Mouse (Mus musculus): Measurements from ENCODE around the gene Hist2h2ac. TPM values are rescaled to one million over a fixed set of nuclear protein-coding genes. Genes with fewer than 3 reads are reported as not detected.

The Hist2h2ac gene
- polyA plus RNA-seq, 1 experiment from 2014 or later, result 10.8 TPM

GRCm38 (mm10) chr3:96262216-96262875, 41.7 kb upstream of the Hist2h2ac start:
- ATAC-seq (replicated peaks; ENCODE audit: low FRiP score), result peak; percentile 81
- 1% methylated on average over 19 of the region's 19 CpGs for WGBS
- peak overlapping the region; percentile 71 for H3K9ac ChIP-seq
- peak overlapping the region; percentile 81 for H3K4me2 ChIP-seq
- peak overlapping the region; percentile 61 for H3K4me3 ChIP-seq (replicated peaks)
- H3K9me3 ChIP-seq (replicated peaks), result no peaks in the 10 kb centered on the region
- H3K27me3 ChIP-seq, result no peaks in the 10 kb centered on the region
- peaks cover 36% of the 10 kb centered on the region for H3K4me1 ChIP-seq
- peak overlapping the region; percentile 99 for H3K27ac ChIP-seq
- no peaks in the 10 kb centered on the region for H3K36me3 ChIP-seq

GRCm38 (mm10) chr3:96261623-96262022, 40.9 kb upstream of the Hist2h2ac start:
- peaks cover 30% of the 10 kb centered on the region for H3K4me1 ChIP-seq
- H3K9me3 ChIP-seq (replicated peaks), result no peaks in the 10 kb centered on the region
- WGBS, result 54% methylated on average over 3 of the region's 3 CpGs
- H3K36me3 ChIP-seq, result no peaks in the 10 kb centered on the region
- peak overlapping the region; percentile 61 for H3K4me3 ChIP-seq (replicated peaks)
- peak overlapping the region; percentile 71 for H3K9ac ChIP-seq
- peak overlapping the region; percentile 81 for H3K4me2 ChIP-seq
- no peak for ATAC-seq (replicated peaks; ENCODE audit: low FRiP score)
- peak overlapping the region; percentile 99 for H3K27ac ChIP-seq
- H3K27me3 ChIP-seq, result no peaks in the 10 kb centered on the region

DNA sequence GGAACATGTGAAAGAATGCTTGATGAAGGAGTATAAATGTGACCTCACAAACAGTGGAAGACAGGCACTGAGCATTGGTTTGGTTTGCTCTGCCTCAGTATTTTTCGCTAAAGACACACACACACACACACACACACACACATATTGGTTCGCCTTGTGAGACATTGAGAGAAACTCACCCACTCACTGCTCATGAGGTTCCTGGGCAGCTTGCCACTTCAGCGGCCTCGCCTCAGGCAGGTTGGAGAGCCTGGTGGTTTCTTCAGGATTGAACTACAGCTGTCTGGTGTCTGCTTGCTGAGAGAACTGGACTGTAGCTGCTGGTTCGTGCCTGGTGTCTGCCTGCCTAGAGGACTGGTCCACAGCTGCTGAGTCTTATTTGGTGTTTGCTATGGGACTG, 39.5 kb upstream of the Hist2h2ac start:
- ATAC-seq (replicated peaks; ENCODE audit: low FRiP score), result no peak
- 83% methylated on average over 5 of the region's 5 CpGs for WGBS
- H3K36me3 ChIP-seq, result no peaks in the 10 kb centered on the region

GRCm38 (mm10) chr3:96257190-96257589, 36.5 kb upstream of the Hist2h2ac start:
- no peak overlapping the region for H3K4me2 ChIP-seq
- peaks cover 19% of the 10 kb centered on the region for H3K4me1 ChIP-seq
- no peaks in the 10 kb centered on the region for H3K36me3 ChIP-seq
- 83% methylated on average over 3 of the region's 3 CpGs for WGBS
- H3K27ac ChIP-seq, result no peak overlapping the region
- no peak for ATAC-seq (replicated peaks; ENCODE audit: low FRiP score)
- no peaks in the 10 kb centered on the region for H3K9me3 ChIP-seq (replicated peaks)
- H3K4me3 ChIP-seq (replicated peaks), result no peak overlapping the region
- no peaks in the 10 kb centered on the region for H3K27me3 ChIP-seq
- no peak overlapping the region for H3K9ac ChIP-seq

More for the DNA sequence above, 39.5 kb upstream of the Hist2h2ac start:
- H3K27ac ChIP-seq, result no peak overlapping the region
- no peak overlapping the region for H3K9ac ChIP-seq
- no peak overlapping the region for H3K4me3 ChIP-seq (replicated peaks)
- H3K27me3 ChIP-seq, result no peaks in the 10 kb centered on the region
- H3K4me2 ChIP-seq, result no peak overlapping the region
- peaks cover 35% of the 10 kb centered on the region for H3K4me1 ChIP-seq
- no peaks in the 10 kb centered on the region for H3K9me3 ChIP-seq (replicated peaks)

DNA sequence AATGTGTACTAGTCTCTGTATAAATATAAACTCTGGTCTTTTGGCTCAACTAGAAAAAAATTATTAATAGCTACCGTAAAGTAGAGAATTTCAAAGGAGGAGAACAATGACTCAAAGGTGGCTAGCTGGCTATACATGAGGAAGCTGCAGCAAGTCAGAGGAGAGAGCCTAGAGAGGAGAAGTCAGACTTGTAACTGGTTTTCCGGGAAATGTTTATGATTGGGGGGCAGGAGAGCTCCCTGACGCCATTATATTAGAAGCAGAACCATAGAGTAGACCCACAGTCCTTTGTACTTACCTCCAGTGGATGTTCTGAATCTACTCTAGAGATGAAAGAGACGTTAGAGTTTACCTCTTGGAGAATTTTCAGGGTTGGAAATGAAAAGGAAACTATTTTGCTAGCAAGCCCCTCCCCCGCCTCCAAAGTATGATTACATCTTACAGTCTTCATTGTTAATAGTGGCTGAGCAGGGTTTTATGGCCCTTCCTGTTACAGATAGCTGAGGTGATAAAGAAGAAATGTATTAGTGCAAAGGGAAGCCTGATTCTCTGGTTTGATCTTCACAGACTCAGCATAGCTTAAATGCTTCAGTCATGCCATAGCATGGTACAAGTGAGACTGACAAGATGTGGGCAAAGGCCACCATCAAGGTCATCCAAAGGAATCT, 35.4 kb upstream of the Hist2h2ac start:
- WGBS, result 62% methylated on average over 5 of the region's 5 CpGs
- H3K4me2 ChIP-seq, result 0 out of 2 replicates have a peak overlapping the region, but pooled peaks have one; percentile 2

GRCm38 (mm10) chr3:96254683-96255355, 34.1 kb upstream of the Hist2h2ac start:
- Histone ChIP-seq H3K4me2 (no peak overlapping the region), H3K9ac (no peak overlapping the region), H3K36me3 (no peaks in the 10 kb centered on the region), H3K9me3 (replicated peaks) (no peaks in the 10 kb centered on the region), H3K4me3 (replicated peaks) (no peak overlapping the region), H3K27me3 (no peaks in the 10 kb centered on the region), H3K27ac (no peak overlapping the region), H3K4me1 (peaks cover 15% of the 10 kb centered on the region)
- 69% methylated on average over 10 of the region's 10 CpGs for WGBS
- no peak for ATAC-seq (replicated peaks; ENCODE audit: low FRiP score)

More for the DNA sequence above, 35.4 kb upstream of the Hist2h2ac start:
- no peak for ATAC-seq (replicated peaks; ENCODE audit: low FRiP score)
- no peaks in the 10 kb centered on the region for H3K36me3 ChIP-seq
- H3K27me3 ChIP-seq, result no peaks in the 10 kb centered on the region
- H3K9ac ChIP-seq, result no peak overlapping the region
- H3K27ac ChIP-seq, result no peak overlapping the region; the same call in 1 of the 2 replicates
- H3K9me3 ChIP-seq (replicated peaks), result no peaks in the 10 kb centered on the region
- H3K4me3 ChIP-seq (replicated peaks), result no peak overlapping the region
- H3K4me1 ChIP-seq, result peaks cover 9% of the 10 kb centered on the region

- Histone ChIP-seq H3K27me3 (no peaks in the 10 kb centered on the region), H3K4me3 (replicated peaks) (no peak overlapping the region), H3K27ac (no peak overlapping the region), H3K36me3 (no peaks in the 10 kb centered on the region), H3K4me1 (peaks cover 38% of the 10 kb centered on the region), H3K9me3 (replicated peaks) (no peaks in the 10 kb centered on the region), H3K9ac (no peak overlapping the region), H3K4me2 (no peak overlapping the region)
- 85% methylated on average over 3 of the region's 3 CpGs for WGBS
- no peak for ATAC-seq (replicated peaks; ENCODE audit: low FRiP score)
Observed at GRCm38 (mm10) chr3:96251787-96252186, 31.1 kb upstream of the Hist2h2ac start.

DNA sequence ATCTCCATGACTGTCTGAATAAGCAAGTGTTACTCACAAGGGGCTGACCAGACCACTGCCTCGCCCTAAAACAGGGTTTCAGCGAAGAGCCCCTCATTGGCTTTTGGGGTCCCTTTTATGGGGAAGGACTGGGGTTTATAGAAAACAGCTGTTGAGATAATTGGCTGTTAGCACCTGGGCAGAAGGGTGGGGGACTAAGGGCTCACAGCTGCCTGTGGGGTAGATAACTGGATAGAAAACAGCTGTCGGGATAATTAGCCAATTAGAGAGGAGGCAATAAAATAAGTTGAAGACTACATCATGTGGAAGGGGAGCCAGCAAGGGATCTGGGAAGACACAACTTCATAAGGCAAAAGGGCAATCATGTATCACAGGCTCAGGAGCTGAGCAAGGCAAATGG, 30.2 kb upstream of the Hist2h2ac start:
- Histone ChIP-seq H3K36me3 (no peaks in the 10 kb centered on the region), H3K4me2 (no peak overlapping the region), H3K4me1 (peaks cover 35% of the 10 kb centered on the region), H3K4me3 (replicated peaks) (no peak overlapping the region), H3K9me3 (replicated peaks) (no peaks in the 10 kb centered on the region), H3K9ac (no peak overlapping the region), H3K27ac (peak overlapping the region; percentile 23; the same call in 1 of the 2 replicates), H3K27me3 (no peaks in the 10 kb centered on the region)
- no peak for ATAC-seq (replicated peaks; ENCODE audit: low FRiP score)
- WGBS, result 42% methylated on average over 3 of the region's 3 CpGs

- Histone ChIP-seq H3K27me3 (no peaks in the 10 kb centered on the region), H3K9ac (0 out of 2 replicates have a peak overlapping the region, but pooled peaks have one; percentile 9), H3K27ac (peak overlapping the region; percentile 67), H3K4me2 (peak overlapping the region; percentile 57), H3K4me3 (replicated peaks) (peak overlapping the region; percentile 50), H3K4me1 (peaks cover 39% of the 10 kb centered on the region), H3K9me3 (replicated peaks) (no peaks in the 10 kb centered on the region), H3K36me3 (no peaks in the 10 kb centered on the region)
- no peak for ATAC-seq (replicated peaks; ENCODE audit: low FRiP score)
- 60% methylated on average over 4 of the region's 4 CpGs for WGBS
Observed at GRCm38 (mm10) chr3:96249034-96249345, 28.3 kb upstream of the Hist2h2ac start.

DNA sequence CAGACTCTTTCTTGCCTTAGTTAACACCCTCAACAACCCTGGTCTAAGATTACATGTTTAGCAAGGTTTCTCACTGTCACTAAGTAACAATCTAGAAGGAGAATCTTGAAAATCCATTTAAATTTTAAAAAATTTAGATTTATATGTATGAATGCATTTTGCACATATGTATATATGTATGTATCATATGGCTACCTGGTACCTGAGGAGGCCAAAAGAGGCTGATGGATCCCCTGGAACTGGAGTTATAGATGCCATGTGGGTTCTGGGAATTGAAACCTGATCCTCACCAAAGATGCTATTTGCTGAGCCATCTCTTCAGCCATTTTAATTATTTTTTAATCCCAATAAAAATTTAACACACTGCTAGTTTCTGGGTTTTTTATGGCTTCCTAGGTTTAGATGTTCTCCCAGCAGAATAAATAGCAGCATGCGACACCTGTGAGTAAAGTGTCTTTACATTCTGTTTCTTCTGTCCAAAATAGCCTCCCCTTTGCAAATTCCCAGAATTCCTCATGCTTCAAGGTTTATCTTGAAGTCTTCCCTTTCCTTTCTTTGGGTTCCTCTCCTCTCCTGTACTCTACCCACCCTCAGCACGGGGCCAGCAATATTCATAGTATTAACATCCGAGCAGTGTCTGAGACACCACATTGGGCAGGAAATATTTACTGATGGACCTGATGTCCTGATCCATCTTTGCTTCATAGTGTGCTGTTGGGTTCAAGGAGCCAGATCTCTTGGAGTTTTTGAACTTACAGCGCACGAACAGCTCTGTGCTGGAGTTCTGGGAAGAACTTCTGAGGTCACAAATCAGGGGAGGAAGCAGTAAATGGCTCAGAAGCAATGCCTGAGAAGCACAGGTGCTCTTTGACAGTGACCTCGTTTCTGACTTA, 27.7 kb upstream of the Hist2h2ac start:
- Histone ChIP-seq H3K4me1 (peaks cover 45% of the 10 kb centered on the region), H3K9ac (peak overlapping the region; percentile 58), H3K36me3 (no peaks in the 10 kb centered on the region), H3K27ac (peak overlapping the region; percentile 83), H3K9me3 (replicated peaks) (no peaks in the 10 kb centered on the region), H3K27me3 (no peaks in the 10 kb centered on the region), H3K4me2 (peak overlapping the region; percentile 57), H3K4me3 (replicated peaks) (peak overlapping the region; percentile 50)
- 42% methylated on average over 6 of the region's 6 CpGs for WGBS
- ATAC-seq (replicated peaks; ENCODE audit: low FRiP score), result no peak

DNA sequence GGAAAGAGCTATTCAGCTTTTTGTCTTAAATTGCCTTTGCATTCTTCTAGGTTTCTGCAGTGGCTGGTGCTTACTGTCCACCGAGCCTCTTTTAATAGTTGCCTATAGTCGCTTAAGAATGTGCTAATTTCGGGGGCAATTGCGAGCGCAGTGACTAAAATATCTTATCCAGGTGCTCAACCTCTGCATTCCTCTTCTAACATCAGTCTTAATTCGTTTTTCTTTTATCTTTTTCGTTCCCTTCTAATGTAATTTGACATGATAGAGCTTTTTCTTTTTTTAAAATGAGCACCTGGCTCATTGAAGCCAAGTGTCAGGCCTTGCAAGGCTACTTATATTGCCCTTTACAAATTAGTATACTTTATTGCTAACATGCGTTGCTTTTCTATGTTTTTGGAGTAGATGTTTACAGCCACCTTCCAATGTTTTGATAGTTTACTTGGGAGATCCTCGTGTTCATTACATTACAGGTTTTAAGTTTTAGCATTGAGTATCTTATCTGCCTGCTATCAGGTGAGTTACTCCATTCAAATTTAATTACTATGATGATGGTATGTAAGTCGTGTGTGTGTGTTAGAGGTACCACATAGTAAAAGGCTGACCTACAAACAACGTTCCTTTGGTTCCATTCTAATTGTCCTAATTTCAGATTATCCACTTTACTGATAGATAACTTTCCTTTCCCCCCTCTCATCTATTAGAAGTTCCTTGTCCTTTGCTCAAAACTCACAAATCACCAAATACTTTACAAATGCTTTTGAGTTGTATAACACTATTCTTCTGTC, 26.9 kb upstream of the Hist2h2ac start:
- no peak for ATAC-seq (replicated peaks; ENCODE audit: low FRiP score)
- Histone ChIP-seq H3K36me3 (no peaks in the 10 kb centered on the region), H3K9me3 (replicated peaks) (no peaks in the 10 kb centered on the region), H3K4me3 (replicated peaks) (peak overlapping the region; percentile 50), H3K27me3 (no peaks in the 10 kb centered on the region), H3K27ac (peak overlapping the region; percentile 83), H3K4me1 (peaks cover 47% of the 10 kb centered on the region), H3K4me2 (peak overlapping the region; percentile 57), H3K9ac (peak overlapping the region; percentile 58)
- WGBS, result 2% methylated on average over 11 of the region's 11 CpGs
